Mouse (Mus musculus): ENCODE measurements around the gene Apeh.

DNA sequence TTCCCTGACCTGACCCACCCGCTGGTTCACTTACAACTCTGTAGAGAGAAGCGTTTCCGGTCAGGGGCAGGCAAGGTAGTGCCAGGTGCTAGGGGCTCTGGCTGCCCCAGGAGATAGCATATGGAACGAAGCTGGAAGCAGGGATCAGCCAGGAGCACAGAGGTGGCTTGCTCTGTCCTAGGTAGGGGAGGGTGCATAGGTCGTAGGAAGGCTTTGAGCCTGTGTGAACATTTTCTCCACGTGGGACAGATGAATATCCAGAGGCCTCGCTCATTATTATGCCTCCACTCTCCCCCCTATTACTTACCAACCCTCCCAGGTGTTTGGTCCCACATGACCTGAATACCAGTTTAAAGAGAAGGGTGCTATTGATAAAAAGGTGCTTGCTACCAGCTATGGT lies 42.0 kb downstream of the Apeh start:
- TF ChIP-seq EP300 (optimal IDR thresholded peaks at IDR 0.05) (no peak), CTCF (IDR thresholded peaks at IDR 0.05; ENCODE audit: low read depth) (no peak)

Measured in stomach, postnatal 0 days (tissue).